In the genomic region with DNA sequence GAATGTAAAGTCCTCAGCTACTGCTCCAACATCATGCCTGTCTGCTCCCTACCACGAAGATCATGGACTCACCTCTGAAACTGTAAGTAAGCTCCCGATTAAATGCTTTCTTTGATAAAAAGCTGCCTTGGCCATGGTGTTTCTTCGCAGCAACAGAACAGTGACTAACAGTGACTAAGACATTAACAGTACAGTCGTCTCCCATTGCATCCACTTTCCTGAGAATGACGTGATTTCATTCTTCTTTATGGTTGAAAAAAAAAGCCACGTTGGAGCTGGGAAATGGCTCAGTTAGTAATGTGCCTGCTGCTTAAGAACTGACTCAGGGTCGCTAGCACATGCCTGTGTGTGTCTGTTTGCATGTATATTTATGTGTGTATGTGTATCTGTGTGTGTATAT, we compare ENCODE assay signal across 16 mouse cellular contexts.
"Had no signal": no experiment of that assay in that cellular context is flagged by ENCODE, and none has a peak within 500 bp of the region (broad histone marks: within the 10 kb centered on the region; RNA-seq: fewer than 3 reads in every experiment).

No protein-coding gene starts in this region.

- H3K27me3 ChIP-seq: limb, embryonic 12.5 days; limb, embryonic 15.5 days; midbrain, embryonic 12.5 days; midbrain, embryonic 15.5 days; neural tube, embryonic 13.5 days had no signal

- H3K4me3 ChIP-seq: limb, embryonic 12.5 days; limb, embryonic 15.5 days; midbrain, embryonic 12.5 days; midbrain, embryonic 15.5 days; neural tube, embryonic 13.5 days had no signal

- H3K27ac ChIP-seq: limb, embryonic 12.5 days; limb, embryonic 15.5 days; liver, embryonic 14.5 days; macrophage; midbrain, embryonic 12.5 days; midbrain, embryonic 15.5 days; neural tube, embryonic 13.5 days had no signal

- ATAC-seq: liver, postnatal 0 days; midbrain, embryonic 15.5 days had no signal

- H3K4me2 ChIP-seq: limb, embryonic 12.5 days; limb, embryonic 15.5 days; liver, embryonic 11.5 days; lung, embryonic 14.5 days; midbrain, embryonic 12.5 days; midbrain, embryonic 15.5 days; neural tube, embryonic 13.5 days had no signal

- H3K9ac ChIP-seq: limb, embryonic 12.5 days; limb, embryonic 15.5 days; liver, embryonic 14.5 days; liver, postnatal 0 days; lung, embryonic 14.5 days; midbrain, embryonic 12.5 days; midbrain, embryonic 15.5 days; neural tube, embryonic 13.5 days had no signal

- DNase-seq: kidney, postnatal 14 days; kidney, postnatal 4 days; left cerebral cortex, postnatal 4 days; liver, postnatal 0 days; lung, embryonic 14.5 days; retina, postnatal 1 day; right cerebral cortex, postnatal 25 days; thymus, postnatal 25 days had no signal

- H3K36me3 ChIP-seq: limb, embryonic 12.5 days; limb, embryonic 15.5 days; midbrain, embryonic 12.5 days; midbrain, embryonic 15.5 days; neural tube, embryonic 13.5 days had no signal

- H3K9me3 ChIP-seq: limb, embryonic 12.5 days; limb, embryonic 15.5 days; midbrain, embryonic 12.5 days; midbrain, embryonic 15.5 days; neural tube, embryonic 13.5 days had no signal

- H3K4me1 ChIP-seq: limb, embryonic 12.5 days; limb, embryonic 15.5 days; midbrain, embryonic 12.5 days; midbrain, embryonic 15.5 days; neural tube, embryonic 13.5 days had no signal
